Mouse (Mus musculus) ovary, adult 10 weeks (tissue): ENCODE results near the gene Gm3043. TPM values are rescaled to one million over a fixed set of nuclear protein-coding genes. Genes with fewer than 3 reads are reported as not detected.

Experiments used
- polyA plus RNA-seq: library from polyadenylated mRNA; stranded (reverse); fragments of 350-450 nt; fragmentation: Illumina TruSeq; extraction: RNeasy Lipid Tissue Mini Kit (QIAGEN cat#74804); gene quantifications from one replicate; pipeline ENCODE4 v1.2.3, GENCODE M21; 2014

Gene Gm3043
- not detected for polyA plus RNA-seq

GRCm38 (mm10) chr14:3688483-3688882, at the start of gene Gm3043:
Gene Gm3043 (plus strand): TSS chr14:3688783.

GRCm38 (mm10) chr14:3651730-3652129, 36.9 kb upstream of the Gm3043 start, which contains the start of gene Gm3020:
Gene Gm3020 (plus strand): TSS chr14:3652030.

Other genes starting within 250 kb of the Gm3043 start
- not detected for gene Gm10408, start 239.4 kb upstream of the Gm3043 start, polyA plus RNA-seq
- gene Gm3012, start 54.3 kb upstream of the Gm3043 start, polyA plus RNA-seq: not detected
- not detected for gene Gm3020, start 36.8 kb upstream of the Gm3043 start, polyA plus RNA-seq
- gene Gm3002, start 121.3 kb downstream of the Gm3043 start, polyA plus RNA-seq: not detected
- gene Gm3033, start 157.5 kb downstream of the Gm3043 start, polyA plus RNA-seq: not detected
- gene Gm2916, start 195.4 kb downstream of the Gm3043 start, polyA plus RNA-seq: not detected
- gene Gm3029, start 243.0 kb downstream of the Gm3043 start, polyA plus RNA-seq: not detected